Mouse (Mus musculus): Measurements from ENCODE around the gene Bcl2l1.

GRCm38 (mm10) chr2:152733201-152733600 is 98.3 kb downstream of the Bcl2l1 start:
- no peak for TF ChIP-seq CTCF (IDR thresholded peaks at IDR 0.05; ENCODE audit: extremely low read depth, insufficient read depth, insufficient read length, insufficient replicate concordance)
- TF ChIP-seq POLR2A (IDR thresholded peaks at IDR 0.05; ENCODE audit: low read depth, low read length), result no peak
